Mouse (Mus musculus) spleen, postnatal 0 days (tissue): ENCODE measurements around the gene Cyb5d2. TPM values are rescaled to one million over a fixed set of nuclear protein-coding genes. Genes with fewer than 3 reads are reported as not detected.

Experiments used
- polyA plus RNA-seq: library from polyadenylated mRNA; unstranded; fragments of >200 nt; fragmentation: Nextera tagmentation; extraction: Ambion mirVana; gene quantifications from 2 replicates; pipeline ENCODE4 v1.2.1, GENCODE M21; 2015

The Cyb5d2 gene
- 5.5 and 5.9 TPM in 2 replicates for polyA plus RNA-seq

DNA sequence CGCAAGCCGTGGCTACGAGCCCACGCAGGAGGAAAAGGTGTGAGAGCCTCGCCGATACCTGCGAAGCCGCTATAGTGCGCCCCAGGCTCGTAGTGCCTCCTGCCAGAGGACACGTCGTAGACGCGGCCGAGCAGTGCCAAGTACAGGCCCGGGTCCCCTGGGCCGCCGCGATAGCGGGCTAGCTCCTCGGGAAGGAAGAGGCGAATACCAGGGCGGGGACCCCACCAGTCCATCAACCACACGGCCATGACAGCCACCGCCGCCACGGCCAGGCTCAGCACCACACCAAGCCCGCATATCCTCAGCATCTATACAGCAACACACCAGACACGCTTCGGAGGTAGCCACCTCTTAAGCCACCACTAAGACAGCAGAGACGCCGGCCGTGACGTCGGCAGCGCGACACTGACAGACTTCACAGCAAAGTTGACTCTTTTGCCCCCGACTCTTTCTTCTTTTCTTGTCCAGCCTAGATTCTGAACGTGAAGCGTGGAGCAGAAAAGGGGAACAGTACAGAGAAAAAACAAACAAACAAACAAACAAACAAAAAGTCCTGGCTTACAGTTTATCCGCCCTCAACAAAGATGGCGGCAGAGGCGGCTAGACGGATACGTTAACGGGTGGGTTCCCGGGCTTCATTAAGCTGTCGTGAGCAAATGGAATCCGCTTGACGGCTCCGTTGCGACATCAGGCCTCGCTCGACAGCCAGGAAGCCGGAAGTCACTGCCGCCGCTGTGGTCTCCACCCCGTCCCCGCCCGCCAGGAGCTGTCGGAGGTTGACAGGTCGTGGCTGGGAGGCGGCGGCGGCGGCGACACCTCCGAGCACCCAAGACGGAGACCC is at the start of gene Cyb5d2, which contains the start of gene Zzef1:
Gene Cyb5d2, minus strand, starts transcription at position 688 of the 841 bp plus-strand sequence.
Gene Zzef1, plus strand, starts transcription at position 772 of the 841 bp plus-strand sequence.

Other genes with a start within 250 kb of the Cyb5d2 start
- gene Spns3, start 245.6 kb downstream of the Cyb5d2 start, polyA plus RNA-seq: 2.8 and 4.6 TPM in 2 replicates
- gene Ube2g1, start 188.9 kb downstream of the Cyb5d2 start, polyA plus RNA-seq: 27.1 and 27.3 TPM in 2 replicates
- 10.7 and 12.5 TPM in 2 replicates for gene Ankfy1, start 106.1 kb downstream of the Cyb5d2 start, polyA plus RNA-seq
- gene Zzef1, start 84 bp upstream of the Cyb5d2 start, polyA plus RNA-seq: 8.4 and 10.3 TPM in 2 replicates
- 17.9 and 24.8 TPM in 2 replicates for gene Atp2a3, start 165.0 kb upstream of the Cyb5d2 start, polyA plus RNA-seq
- 7.6 and 10.4 TPM in 2 replicates for gene P2rx1, start 203.0 kb upstream of the Cyb5d2 start, polyA plus RNA-seq
- gene Camkk1, start 222.9 kb upstream of the Cyb5d2 start, polyA plus RNA-seq: 1.1 and 1.9 TPM in 2 replicates